Mouse (Mus musculus): ENCODE results near the gene Ssh1.

GRCm38 (mm10) chr5:113918654-113919053, 75.0 kb downstream of the Ssh1 start:
- TF ChIP-seq CTCF (IDR thresholded peaks at IDR 0.05; ENCODE audit: low read depth) (no peak), EP300 (IDR thresholded peaks at IDR 0.05; ENCODE audit: low read depth) (peak; percentile 82; the same call in 1 of the 2 replicates)
